Mouse (Mus musculus) fat pad, adult 2 months (tissue): ENCODE data around the gene Ngp.
"Not testable (repeated sequence)": the region's sequence is repeated elsewhere in the genome, so short reads cannot be mapped to it uniquely, and the experiment has no call there.

Experiments used
- DNase-seq: peaks from one replicate; pipeline ENCODE4 v3.0.0-alpha.2; 2011; ENCODE audit warnings: low read depth, low spot score; ENCODE audit errors: extremely low read depth

The Ngp gene

GRCm38 (mm10) chr9:110419511-110420112, at the start of gene Ngp:
TSS of gene Ngp (plus strand) at chr9:110419747.
- DNase-seq: no peak

DNA sequence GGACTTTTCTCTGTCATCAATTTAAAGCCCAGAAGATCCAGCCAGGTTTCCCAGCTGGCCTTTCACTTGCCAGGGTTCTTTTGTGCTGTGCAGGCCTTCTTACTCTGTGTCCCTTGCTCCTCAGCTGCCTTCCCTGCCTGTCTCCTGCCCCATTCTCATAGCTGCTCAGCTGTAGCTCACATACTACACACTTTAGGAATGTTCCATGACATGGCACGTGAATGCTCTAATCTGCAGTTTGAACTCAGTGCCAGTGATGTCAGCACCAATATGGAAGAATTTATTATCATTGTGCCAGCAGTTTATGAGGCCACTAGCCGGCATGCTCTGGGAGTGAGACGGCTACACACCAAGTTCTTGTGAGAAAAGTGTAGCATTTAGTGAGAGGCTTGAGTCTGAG, 49.7 kb upstream of the Ngp start:
- no peak for DNase-seq

DNA sequence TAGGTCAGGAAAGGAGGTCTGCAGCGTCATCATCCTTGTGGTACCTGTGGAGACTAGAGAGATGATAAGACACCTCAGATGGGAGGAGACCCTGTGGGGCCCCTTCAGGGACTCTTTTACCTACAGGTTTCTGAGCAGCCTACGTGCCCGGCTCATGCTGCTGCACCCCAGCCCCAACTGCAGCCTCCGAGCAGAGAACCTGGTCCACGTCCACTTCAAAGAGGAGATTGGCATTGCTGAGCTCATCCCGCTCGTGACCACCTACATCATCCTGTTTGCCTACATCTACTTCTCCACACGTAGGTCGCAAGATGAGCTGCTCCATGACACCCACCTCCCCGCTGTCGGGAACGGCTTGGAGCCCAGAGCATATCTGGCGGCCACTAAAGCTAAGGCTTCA, 45.7 kb upstream of the Ngp start:
- no peak for DNase-seq

DNA sequence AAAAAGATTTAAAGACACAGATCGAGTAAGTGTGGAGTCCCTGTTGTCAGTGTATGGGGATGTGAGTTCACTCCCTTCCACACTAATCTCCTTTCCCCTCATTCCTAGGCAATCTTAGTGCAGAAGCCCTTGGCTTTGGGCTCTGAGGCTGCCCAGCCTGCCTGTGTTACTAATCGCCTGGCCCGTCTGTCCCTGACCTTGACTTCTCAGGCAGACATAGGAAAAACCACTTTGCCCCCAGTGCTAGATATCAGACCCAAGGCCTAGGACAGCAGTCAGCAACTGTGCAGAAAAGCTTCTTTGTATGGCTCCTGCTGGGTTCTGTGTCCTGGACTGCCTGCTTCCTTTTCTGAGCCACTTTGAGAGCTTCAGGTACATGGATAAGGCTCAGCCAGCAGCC, 43.9 kb upstream of the Ngp start:
- no peak for DNase-seq

DNA sequence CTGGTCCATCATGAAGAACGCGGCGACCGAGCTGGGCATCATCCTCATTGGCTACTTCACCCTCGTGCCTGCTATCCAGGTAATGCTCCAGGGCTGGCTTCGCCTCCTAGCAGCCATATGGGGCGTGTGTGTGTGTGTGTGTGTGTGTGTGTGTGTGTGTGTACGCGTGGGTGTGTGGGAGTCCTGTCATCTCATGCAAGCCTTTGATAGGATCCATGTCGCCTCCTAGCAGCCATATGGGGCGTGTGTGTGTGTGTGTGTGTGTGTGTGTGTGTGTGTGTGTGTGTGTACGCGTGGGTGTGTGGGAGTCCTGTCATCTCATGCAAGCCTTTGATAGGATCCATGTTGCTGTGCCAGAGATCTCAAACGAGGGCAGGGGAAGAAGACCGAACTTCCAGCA, 41.9 kb upstream of the Ngp start:
- DNase-seq: not testable (repeated sequence)

GRCm38 (mm10) chr9:110379361-110379760, 40.2 kb upstream of the Ngp start:
- no peak for DNase-seq

GRCm38 (mm10) chr9:110380662-110381061, 38.9 kb upstream of the Ngp start:
- no peak for DNase-seq

DNA sequence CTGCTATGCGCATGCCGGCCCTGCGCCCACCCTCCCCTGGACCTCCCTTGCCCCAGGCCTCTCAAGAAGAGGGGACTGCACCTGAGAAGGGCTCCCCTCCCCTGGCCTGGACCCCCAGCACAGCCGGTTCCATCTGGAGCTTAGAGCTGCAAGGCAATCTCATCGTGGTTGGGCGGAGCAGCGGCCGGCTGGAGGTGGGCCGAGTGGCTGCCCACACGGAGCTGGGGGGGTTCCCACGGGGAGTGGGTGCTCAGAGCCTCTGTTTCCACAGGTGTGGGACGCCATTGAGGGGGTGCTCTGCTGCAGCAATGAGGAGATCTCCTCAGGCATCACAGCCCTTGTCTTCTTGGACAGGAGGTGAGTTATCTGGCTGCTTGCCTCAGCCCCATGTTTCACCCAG, 38.3 kb upstream of the Ngp start:
- no peak for DNase-seq

DNA sequence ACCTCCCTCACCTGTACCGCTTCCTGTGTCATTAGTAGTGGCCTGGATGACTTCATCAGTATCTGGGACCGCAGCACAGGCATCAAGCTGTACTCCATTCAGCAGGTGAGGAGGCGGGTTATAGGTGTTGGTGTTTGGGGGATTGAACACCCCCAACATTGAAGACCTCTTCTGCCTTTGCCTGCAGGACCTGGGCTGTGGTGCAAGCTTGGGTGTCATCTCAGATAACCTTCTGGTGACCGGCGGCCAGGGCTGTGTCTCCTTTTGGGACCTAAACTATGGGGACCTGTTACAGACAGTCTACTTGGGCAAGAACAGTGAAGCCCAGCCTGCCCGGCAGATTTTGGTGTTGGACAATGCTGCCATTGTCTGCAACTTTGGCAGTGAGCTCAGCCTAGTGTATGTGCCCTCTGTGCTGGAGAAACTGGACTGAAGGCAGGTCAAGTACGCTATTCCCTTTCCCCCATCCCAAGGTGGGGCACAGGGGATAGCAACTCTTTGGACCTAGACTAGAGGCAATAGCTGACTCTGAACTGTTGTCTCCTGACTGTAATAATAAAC, 35.1 kb upstream of the Ngp start:
- DNase-seq: no peak

- DNase-seq: no peak
These were observed 31.5 kb upstream of the Ngp start for GRCm38 (mm10) chr9:110388011-110388410.

- DNase-seq: no peak
These were observed 28.7 kb upstream of the Ngp start for GRCm38 (mm10) chr9:110390843-110391242.

DNA sequence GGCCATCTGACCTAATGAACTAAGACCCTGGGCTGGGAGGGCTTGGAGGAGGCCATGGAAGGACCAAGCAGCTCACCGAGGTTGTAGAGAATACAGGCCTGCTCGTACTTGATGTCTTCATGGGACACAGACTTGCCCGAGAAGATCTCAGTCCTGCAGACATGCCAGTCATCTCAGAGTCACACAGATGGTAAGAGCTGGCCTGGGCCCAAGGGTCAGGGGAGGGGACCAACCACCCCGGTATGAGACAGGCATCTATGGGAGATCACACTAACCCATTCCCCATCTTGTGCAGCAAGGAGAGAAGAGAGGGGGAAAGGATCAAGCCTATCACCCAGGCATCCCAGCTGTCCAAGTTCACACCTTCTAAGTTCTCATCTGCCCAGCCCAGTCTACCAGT, 26.3 kb upstream of the Ngp start:
- DNase-seq: no peak

- no peak for DNase-seq
These were observed 18.9 kb upstream of the Ngp start for GRCm38 (mm10) chr9:110400650-110401049.

GRCm38 (mm10) chr9:110402731-110403130, 16.8 kb upstream of the Ngp start:
- DNase-seq: no peak

GRCm38 (mm10) chr9:110403240-110403639, 16.3 kb upstream of the Ngp start:
- DNase-seq: not testable (repeated sequence)

DNA sequence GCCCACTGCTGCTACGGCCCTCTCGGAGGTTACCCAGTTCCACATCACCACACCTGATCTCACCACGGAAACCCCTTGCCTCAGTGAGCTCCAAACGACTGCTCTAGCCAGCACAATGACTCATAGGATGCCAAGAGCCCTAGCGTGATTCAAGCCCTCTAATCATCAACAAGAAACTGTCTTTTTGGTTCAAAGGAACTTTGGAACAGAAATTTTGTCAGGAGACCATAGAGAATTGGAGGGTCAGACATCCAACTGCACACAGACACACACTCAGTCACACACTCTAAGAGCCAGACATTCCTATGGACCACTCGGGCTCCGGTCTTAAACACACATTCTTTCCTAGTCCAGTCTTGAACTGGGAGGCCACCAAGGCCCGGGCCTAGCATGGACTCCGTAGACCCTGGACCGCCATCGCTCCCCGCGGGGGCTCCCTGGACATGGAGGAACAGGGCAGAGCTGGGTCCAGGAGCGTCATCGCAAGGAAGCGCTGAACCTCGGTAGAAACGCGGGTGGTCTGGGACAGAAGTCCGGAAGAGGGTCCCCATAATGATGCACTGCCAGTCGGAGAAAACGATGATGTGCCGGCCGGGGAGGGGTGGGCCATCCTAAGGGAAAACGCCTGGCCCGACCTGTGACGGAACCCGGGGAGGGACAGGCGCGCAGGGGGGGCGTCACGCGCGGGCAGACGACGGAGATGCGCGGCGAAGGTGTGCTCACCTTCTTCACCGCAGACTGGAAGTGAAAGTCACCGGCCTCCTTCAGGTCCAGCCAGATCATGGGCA, 12.0 kb upstream of the Ngp start:
- no peak for DNase-seq

- DNase-seq: peak; percentile 42
These were observed 11.3 kb upstream of the Ngp start, which contains the start of gene Ptpn23 for GRCm38 (mm10) chr9:110408099-110408773. TSS of gene Ptpn23 (minus strand) at chr9:110408213.

- no peak for DNase-seq
These were observed 8.3 kb upstream of the Ngp start for GRCm38 (mm10) chr9:110410908-110411887.

DNA sequence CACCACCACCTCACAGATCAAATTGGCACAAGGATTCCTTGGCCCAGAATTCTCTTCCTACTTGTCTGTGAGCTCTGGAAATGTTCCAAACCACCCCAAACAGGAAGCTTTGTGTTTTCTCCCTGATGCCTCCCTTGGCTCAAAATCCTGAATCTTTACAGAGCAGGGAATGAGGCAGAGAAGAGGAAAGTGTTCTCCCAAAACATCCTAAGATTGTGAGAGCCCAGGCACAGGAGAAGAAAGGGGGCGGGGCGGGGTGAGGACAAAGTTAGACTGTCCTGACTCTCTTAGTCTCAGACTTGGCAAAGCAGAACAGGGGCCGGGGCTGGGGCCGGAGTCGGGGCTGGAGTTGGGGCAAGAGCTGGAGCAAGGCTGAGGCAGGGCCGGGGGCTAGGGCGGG, 6.6 kb upstream of the Ngp start:
- DNase-seq: no peak

GRCm38 (mm10) chr9:110413785-110414184, 5.8 kb upstream of the Ngp start:
- no peak for DNase-seq

DNA sequence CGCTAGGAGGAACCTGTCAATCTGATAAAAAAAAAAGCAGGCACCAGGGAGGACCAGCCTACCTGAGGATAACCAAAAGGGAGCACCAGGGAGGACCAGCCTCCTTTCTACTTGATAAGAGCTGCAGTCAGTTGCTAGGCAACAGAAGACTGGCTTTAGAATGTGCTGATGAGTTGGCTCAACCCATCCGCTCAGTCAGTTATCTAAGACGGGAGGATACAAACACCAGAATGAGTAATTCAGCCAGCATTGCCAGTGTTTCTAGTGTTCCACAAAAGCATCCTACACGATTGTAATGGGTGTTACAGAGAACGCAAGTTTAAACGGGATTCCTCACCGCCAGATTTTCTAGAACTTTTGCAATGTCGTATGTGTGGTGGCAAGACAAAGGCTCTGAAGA, 11.7 kb downstream of the Ngp start:
- DNase-seq: no peak
